Mouse (Mus musculus) ES-E14 (cell line): ENCODE data around the gene Phtf1.

Experiments
- CHD2 ChIP-seq: IDR thresholded peaks from 2 replicates; pipeline ENCODE4 v1.6.1; 2014; ENCODE audit warnings: mild to moderate bottlenecking, low read depth, low read length, inconsistent platforms
- HCFC1 ChIP-seq: IDR thresholded peaks from 2 replicates; pipeline ENCODE4 v1.6.1; 2012; ENCODE audit warnings: low read length, inconsistent platforms, borderline replicate concordance; ENCODE audit not compliant: insufficient read depth
- MAFK ChIP-seq: IDR thresholded peaks from 2 replicates; pipeline ENCODE4 v1.6.1; 2014; ENCODE audit warnings: mild to moderate bottlenecking, low read depth, low read length, inconsistent platforms; ENCODE audit not compliant: insufficient read depth
- ZC3H11A ChIP-seq: IDR thresholded peaks from 2 replicates; pipeline ENCODE4 v1.6.1; 2012; ENCODE audit warnings: low read depth, mild to moderate bottlenecking, inconsistent platforms, low read length, borderline replicate concordance
- ZNF384 ChIP-seq: IDR thresholded peaks from 2 replicates; pipeline ENCODE4 v1.6.1; 2012; ENCODE audit warnings: low read depth, low read length, inconsistent platforms

GRCm38 (mm10) chr3:103925302-103925701 lies 42.6 kb upstream of the Phtf1 start:
- TF ChIP-seq MAFK (no peak), CHD2 (no peak), HCFC1 (no peak), ZC3H11A (no peak), ZNF384 (no peak)
